Mouse (Mus musculus) heart, embryonic 16.5 days (tissue): ENCODE data around the gene Kdsr. TPM values are rescaled to one million over a fixed set of nuclear protein-coding genes. Genes with fewer than 3 reads are reported as not detected.

Experiments used
- ATAC-seq: fragments of 200-750 bp; cut with Nextera tagmentation; replicated peaks from 2 replicates; pipeline ENCODE4 v1.8.0; 2017; ENCODE audit warnings: moderate number of reproducible peaks; ENCODE audit not compliant: insufficient read depth, low FRiP score; ENCODE audit errors: extremely low read depth
- H3K27ac ChIP-seq: fragments of 300-500 bp; sonication (generic); 2 replicates; pipeline ENCODE4 v1.5.1; 2014; ENCODE audit warnings: mild to moderate bottlenecking, low read length, control low read depth, moderate library complexity
- H3K27me3 ChIP-seq: fragments of 300-500 bp; sonication (generic); 2 replicates; pipeline ENCODE4 v1.6.1; 2014; ENCODE audit warnings: low read length, mixed read lengths; ENCODE audit not compliant: control insufficient read depth, insufficient read depth
- H3K36me3 ChIP-seq: fragments of 300-500 bp; sonication (generic); 2 replicates; pipeline ENCODE4 v1.6.1; 2014; ENCODE audit not compliant: control insufficient read depth, insufficient read depth
- H3K4me1 ChIP-seq: fragments of 300-500 bp; sonication (generic); 2 replicates; pipeline ENCODE4 v1.6.1; 2014; ENCODE audit warnings: low read length, mixed read lengths; ENCODE audit not compliant: control insufficient read depth, insufficient read depth
- H3K4me2 ChIP-seq: fragments of 300-500 bp; sonication (generic); 2 replicates; pipeline ENCODE4 v1.6.1; 2014; ENCODE audit warnings: low read depth, mild to moderate bottlenecking, control low read depth, low read length
- H3K4me3 ChIP-seq: fragments of 300-500 bp; sonication (generic); 2 replicates; pipeline ENCODE4 v1.5.1; 2014; ENCODE audit warnings: mild to moderate bottlenecking, control low read depth, low read length
- H3K9ac ChIP-seq: fragments of 300-500 bp; sonication (generic); 2 replicates; pipeline ENCODE4 v1.6.1; 2014; ENCODE audit warnings: low read length, control low read depth
- H3K9me3 ChIP-seq: fragments of 300-500 bp; sonication (generic); replicated peaks from 2 replicates; pipeline ENCODE4 v1.6.1; 2016; ENCODE audit warnings: low read length; ENCODE audit not compliant: control insufficient read depth
- WGBS: fragments of 180-500 bp; shearing (Covaris S2); extraction: QIAGEN DNeasy Blood & Tissue Kit; methylation state at CpG from one replicate; pipeline ENCODE4 v1.1.7; 2014; 5-methylcytosine and 5-hydroxymethylcytosine counted together
- polyA plus RNA-seq: library from polyadenylated mRNA; unstranded; fragments of >200 nt; fragmentation: Nextera tagmentation; extraction: Ambion mirVana; gene quantifications from 2 replicates; pipeline ENCODE4 v1.2.1, GENCODE M21; 2015

Kdsr gene
- polyA plus RNA-seq, 1 experiment from 2014 or later, result 10.9 TPM

DNA sequence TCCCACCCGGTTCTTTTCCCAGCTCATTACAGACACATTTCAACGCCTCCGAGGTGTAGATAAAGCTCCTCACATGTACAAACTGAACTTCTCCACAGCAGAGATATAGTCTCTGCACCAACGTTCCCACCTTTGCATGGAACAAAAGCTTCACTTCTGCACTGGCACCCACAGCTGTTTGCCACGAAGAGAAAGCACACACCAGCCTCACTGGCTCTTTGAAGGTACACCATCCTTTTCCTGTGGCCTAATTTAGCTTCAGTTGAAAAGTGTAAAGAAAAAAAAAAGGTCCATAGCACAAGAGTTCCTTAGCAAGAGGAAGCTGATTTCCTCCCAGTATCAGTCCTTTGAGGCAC, 71.4 kb downstream of the Kdsr start:
- Histone ChIP-seq H3K27me3 (no peaks in the 10 kb centered on the region), H3K9me3 (no peaks in the 10 kb centered on the region), H3K4me2 (peak overlapping the region; percentile 31), H3K4me3 (no peak overlapping the region), H3K9ac (no peak overlapping the region), H3K27ac (peak overlapping the region; percentile 12; the same call in 1 of the 2 replicates), H3K4me1 (peaks cover 15% of the 10 kb centered on the region), H3K36me3 (no peaks in the 10 kb centered on the region)
- peak; percentile 28; the same call in 1 of the 2 replicates for ATAC-seq
- WGBS, result 19% methylated on average over 5 of the region's 5 CpGs

DNA sequence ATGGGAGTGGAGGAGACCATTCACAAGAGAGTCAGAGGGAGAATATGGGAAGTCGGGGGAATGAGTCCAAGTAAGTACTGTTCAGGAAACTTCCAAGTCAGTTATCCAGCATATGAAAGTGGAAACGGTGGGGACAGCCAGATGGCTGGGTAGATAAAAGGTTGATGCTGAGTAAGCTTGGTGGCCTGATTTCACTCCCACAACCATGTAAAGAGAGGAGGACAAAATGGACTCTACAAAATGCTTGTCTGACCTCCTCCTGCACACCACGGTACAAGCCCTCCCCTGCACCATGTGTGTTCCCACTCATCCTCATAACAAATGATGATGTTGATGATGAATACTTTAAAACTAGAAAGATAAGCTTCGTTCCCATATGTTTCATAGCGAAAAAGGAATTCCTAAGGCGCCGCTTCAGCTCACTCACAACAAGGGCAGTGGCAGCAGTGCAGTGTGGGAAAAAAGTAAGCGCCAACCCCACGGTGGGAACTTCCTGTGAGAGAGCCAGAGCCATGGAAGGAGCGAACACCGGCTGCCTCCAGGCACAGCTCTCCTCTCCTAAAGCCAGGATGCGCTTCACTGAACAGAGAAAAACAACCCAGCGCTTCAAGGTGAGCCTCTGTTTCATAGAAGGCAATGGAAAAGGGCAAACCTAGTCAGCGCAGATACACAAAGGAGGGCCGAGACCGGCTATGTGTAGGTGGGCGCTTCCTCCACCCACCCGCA, 71.9 kb downstream of the Kdsr start:
- Histone ChIP-seq H3K4me2 (peak overlapping the region; percentile 31), H3K27me3 (no peaks in the 10 kb centered on the region), H3K9ac (no peak overlapping the region), H3K27ac (peak overlapping the region; percentile 12; the same call in 1 of the 2 replicates), H3K36me3 (no peaks in the 10 kb centered on the region), H3K4me1 (peaks cover 15% of the 10 kb centered on the region), H3K9me3 (no peaks in the 10 kb centered on the region), H3K4me3 (no peak overlapping the region)
- peak; percentile 39; the same call in 1 of the 2 replicates for ATAC-seq
- WGBS, result 57% methylated on average over 18 of the region's 18 CpGs

DNA sequence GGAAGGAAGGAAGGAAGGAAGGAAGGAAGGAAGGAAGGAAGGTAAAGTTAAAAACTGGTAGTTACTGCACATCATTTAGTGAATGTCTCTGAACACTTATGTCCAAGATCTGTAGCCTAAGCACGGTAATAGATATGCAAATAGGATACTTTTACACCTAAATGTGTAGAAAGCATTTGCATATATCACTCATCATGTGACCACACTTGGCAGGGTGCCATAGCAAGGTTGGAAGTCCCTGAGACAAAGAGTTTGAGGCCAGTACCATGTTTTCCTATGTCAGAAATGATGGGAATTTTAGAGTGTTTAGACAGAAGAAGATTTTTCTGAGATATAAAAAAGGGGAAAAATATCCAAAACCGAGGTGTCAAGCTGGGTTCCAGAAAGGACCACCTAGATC, 73.8 kb downstream of the Kdsr start:
- no peak for ATAC-seq
- no peaks in the 10 kb centered on the region for H3K36me3 ChIP-seq
- WGBS, result 61% methylated on average over 2 of the region's 2 CpGs

DNA sequence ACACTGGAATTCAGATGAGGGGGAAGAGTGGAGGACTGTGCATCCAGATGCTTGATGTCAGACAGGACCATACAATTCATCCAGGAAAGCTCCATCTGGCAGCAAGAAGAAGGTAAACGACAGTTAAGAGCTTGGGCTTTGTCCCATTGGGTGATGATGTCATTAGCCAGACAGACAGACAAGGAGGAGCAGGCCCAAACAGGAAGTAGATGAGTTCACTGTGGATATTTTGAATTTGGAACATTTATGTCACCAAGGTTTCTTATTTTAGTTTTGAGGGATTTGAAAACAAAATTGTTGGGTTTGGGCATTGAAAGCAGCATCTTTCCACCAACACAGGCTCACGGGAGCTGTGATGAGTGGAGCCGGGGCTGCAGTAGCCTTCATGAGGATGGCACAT, 75.0 kb downstream of the Kdsr start:
- H3K4me1 ChIP-seq, result peaks cover 15% of the 10 kb centered on the region
- H3K9me3 ChIP-seq, result peaks cover 2% of the 10 kb centered on the region; the same call in 1 of the 2 replicates
- no peak overlapping the region for H3K27ac ChIP-seq
- H3K4me2 ChIP-seq, result no peak overlapping the region
- no peaks in the 10 kb centered on the region for H3K36me3 ChIP-seq
- no peak for ATAC-seq
- H3K9ac ChIP-seq, result no peak overlapping the region
- H3K4me3 ChIP-seq, result no peak overlapping the region
- WGBS, result 79% methylated on average over 3 of the region's 3 CpGs
- H3K27me3 ChIP-seq, result no peaks in the 10 kb centered on the region

More for the DNA sequence above, 73.8 kb downstream of the Kdsr start:
- Histone ChIP-seq H3K4me2 (no peak overlapping the region), H3K4me3 (no peak overlapping the region), H3K9ac (no peak overlapping the region), H3K9me3 (no peaks in the 10 kb centered on the region), H3K4me1 (peaks cover 15% of the 10 kb centered on the region), H3K27me3 (no peaks in the 10 kb centered on the region), H3K27ac (no peak overlapping the region)

DNA sequence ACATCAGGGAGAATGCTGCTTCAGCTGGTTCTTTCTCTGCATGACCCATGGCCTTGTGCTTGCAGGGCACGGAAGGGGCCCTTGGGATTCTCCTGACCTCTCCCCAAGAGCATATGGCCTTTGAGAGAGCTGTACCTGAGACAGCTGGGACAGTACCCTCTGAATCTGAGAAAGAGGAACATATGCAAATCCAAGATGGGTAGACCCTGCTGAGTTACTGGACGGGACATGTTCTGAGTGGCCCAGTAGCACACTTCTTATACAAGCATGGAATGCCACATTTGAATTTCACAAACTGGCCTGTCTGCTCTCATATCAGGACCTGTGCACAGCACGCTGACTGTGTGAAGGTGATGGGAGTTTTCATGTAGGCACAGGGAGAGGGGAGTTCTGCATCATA, 76.7 kb downstream of the Kdsr start:
- Histone ChIP-seq H3K4me2 (no peak overlapping the region), H3K27me3 (no peaks in the 10 kb centered on the region), H3K4me3 (no peak overlapping the region), H3K4me1 (peaks cover 9% of the 10 kb centered on the region), H3K9ac (no peak overlapping the region), H3K27ac (no peak overlapping the region), H3K36me3 (no peaks in the 10 kb centered on the region), H3K9me3 (peaks cover 2% of the 10 kb centered on the region; the same call in 1 of the 2 replicates)
- no peak for ATAC-seq
- WGBS, result 79% methylated on average over 3 of the region's 3 CpGs

DNA sequence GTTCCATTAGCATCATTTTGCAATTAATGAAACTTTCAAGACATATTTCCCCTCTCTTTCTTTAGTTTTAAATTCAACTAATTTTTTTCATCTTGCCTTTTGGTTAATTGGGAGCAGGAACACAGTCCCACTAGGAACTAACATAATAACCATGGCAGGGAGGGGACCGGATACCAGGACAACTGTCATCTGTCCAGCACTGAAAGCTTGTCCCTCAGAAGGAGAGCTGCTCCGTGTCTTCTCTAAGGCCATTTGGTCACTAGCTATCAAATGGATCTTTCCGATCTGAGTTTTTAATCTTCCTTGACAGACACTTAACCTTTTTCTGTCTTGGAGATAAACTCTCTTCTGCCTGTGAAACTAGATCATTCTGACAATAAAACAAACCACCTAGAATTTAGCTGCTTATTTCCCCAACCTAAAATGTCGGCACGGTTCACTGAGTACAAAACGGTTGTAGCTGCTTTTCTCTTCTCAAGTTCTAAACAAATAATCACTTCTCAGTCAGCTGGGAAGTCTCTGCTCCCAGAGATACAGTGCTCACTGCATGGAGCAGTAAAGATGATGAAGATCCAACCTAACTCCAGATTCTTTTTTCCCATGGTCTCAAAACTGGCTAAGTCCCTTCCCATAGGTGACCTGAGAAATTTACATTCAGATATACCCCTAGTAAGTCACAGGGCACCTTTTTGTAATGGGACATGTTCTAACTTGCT, 79.6 kb downstream of the Kdsr start:
- no peaks in the 10 kb centered on the region; the same call in 1 of the 2 replicates for H3K4me1 ChIP-seq
- ATAC-seq, result no peak
- no peaks in the 10 kb centered on the region for H3K36me3 ChIP-seq
- 76% methylated on average over 6 of the region's 6 CpGs for WGBS
- H3K4me3 ChIP-seq, result no peak overlapping the region
- no peak overlapping the region for H3K27ac ChIP-seq
- H3K27me3 ChIP-seq, result no peaks in the 10 kb centered on the region
- H3K9ac ChIP-seq, result no peak overlapping the region
- no peak overlapping the region for H3K4me2 ChIP-seq
- peaks cover 2% of the 10 kb centered on the region; the same call in 1 of the 2 replicates for H3K9me3 ChIP-seq

DNA sequence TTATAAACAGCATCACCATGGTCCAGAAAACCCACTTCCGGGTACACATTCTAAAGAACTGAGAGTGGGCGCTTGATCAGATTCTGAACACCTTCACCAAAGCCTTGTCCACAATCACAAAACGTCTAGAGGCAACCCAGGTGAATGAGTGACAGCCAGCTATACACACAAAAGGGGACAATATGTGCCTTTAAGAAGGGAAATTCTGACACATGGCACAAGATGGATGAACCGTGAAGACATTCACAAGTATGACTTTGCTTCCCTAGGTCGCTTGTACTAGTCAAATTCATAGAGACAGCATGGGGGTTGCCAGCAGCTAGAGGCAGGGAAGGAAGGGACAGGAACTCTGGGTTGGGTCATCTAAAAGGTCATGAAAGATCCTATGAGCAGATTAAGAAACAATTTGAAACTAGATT, 81.5 kb downstream of the Kdsr start:
- 71% methylated on average over 5 of the region's 5 CpGs for WGBS
- no peaks in the 10 kb centered on the region for H3K4me1 ChIP-seq
- no peaks in the 10 kb centered on the region for H3K27me3 ChIP-seq
- ATAC-seq, result no peak
- H3K4me3 ChIP-seq, result no peak overlapping the region
- peaks cover 2% of the 10 kb centered on the region; the same call in 1 of the 2 replicates for H3K9me3 ChIP-seq
- no peaks in the 10 kb centered on the region for H3K36me3 ChIP-seq
- H3K4me2 ChIP-seq, result no peak overlapping the region
- H3K9ac ChIP-seq, result no peak overlapping the region
- no peak overlapping the region for H3K27ac ChIP-seq
